Mouse (Mus musculus) embryonic fibroblast, embryonic 13.5 days (primary cell): ENCODE results near the gene She.

ENCODE experiments used
- CTCF ChIP-seq: IDR thresholded peaks from 2 replicates; pipeline ENCODE4 v1.5.1; 2011; ENCODE audit warnings: mild to moderate bottlenecking, control low read depth, low read length, moderate library complexity, borderline replicate concordance; ENCODE audit not compliant: insufficient read depth
- POLR2A ChIP-seq: IDR thresholded peaks from 2 replicates; pipeline ENCODE4 v1.6.1; 2011; ENCODE audit warnings: low read depth, mild to moderate bottlenecking, control low read depth, low read length, moderate library complexity

GRCm38 (mm10) chr3:89858123-89858522 lies 27.0 kb downstream of the She start:
- TF ChIP-seq POLR2A: no peak
- no peak for TF ChIP-seq CTCF
